Mouse (Mus musculus): ENCODE measurements at regions not wholly inside any gene's neighbourhood (a gene's known extent, or its start where the extent isn't known, plus 50 kb on each side); places are given as distances from the start of the nearest gene placed in this dataset.

- Histone ChIP-seq H3K27me3 (replicated peaks) (no peaks in the 10 kb centered on the region), H3K9me3 (replicated peaks) (0 out of 2 replicates have a peak, but pooled peaks cover 6% of the 10 kb centered on the region), H3K9ac (no peak overlapping the region), H3K4me2 (no peak overlapping the region), H3K4me1 (no peaks in the 10 kb centered on the region), H3K36me3 (no peaks in the 10 kb centered on the region), H3K27ac (no peak overlapping the region), H3K4me3 (no peak overlapping the region)
- no peak for ATAC-seq
- 62% methylated on average over 11 of the region's 11 CpGs for WGBS (ENCODE audit: insufficient replicate concordance)
These were observed 151.9 kb upstream of the Lmo4 start for GRCm38 (mm10) chr3:144356948-144357295.

- Histone ChIP-seq H3K36me3 (no peaks in the 10 kb centered on the region), H3K9ac (no peak overlapping the region), H3K4me2 (no peak overlapping the region), H3K27me3 (replicated peaks) (no peaks in the 10 kb centered on the region), H3K27ac (no peak overlapping the region), H3K4me3 (no peak overlapping the region), H3K9me3 (replicated peaks) (0 out of 2 replicates have a peak, but pooled peaks cover 6% of the 10 kb centered on the region), H3K4me1 (no peaks in the 10 kb centered on the region)
- WGBS (ENCODE audit: insufficient replicate concordance): 40% methylated on average over 17 of the region's 17 CpGs
- peak; percentile 44; the same call in 1 of the 2 replicates for ATAC-seq
These were observed 151.3 kb upstream of the Lmo4 start for GRCm38 (mm10) chr3:144356103-144356947.

- 72% methylated on average over 4 of the region's 4 CpGs for WGBS (ENCODE audit: insufficient replicate concordance)
- Histone ChIP-seq H3K9me3 (replicated peaks) (no peaks in the 10 kb centered on the region), H3K9ac (no peak overlapping the region), H3K27ac (no peak overlapping the region), H3K36me3 (no peaks in the 10 kb centered on the region), H3K4me1 (no peaks in the 10 kb centered on the region), H3K4me2 (no peak overlapping the region), H3K27me3 (replicated peaks) (no peaks in the 10 kb centered on the region), H3K4me3 (no peak overlapping the region)
- no peak for ATAC-seq
These were observed 147.5 kb upstream of the Lmo4 start for GRCm38 (mm10) chr3:144352559-144352958.

GRCm38 (mm10) chr3:144348431-144348830, 143.4 kb upstream of the Lmo4 start:
- H3K36me3 ChIP-seq: no peaks in the 10 kb centered on the region
- 63% methylated on average over 9 of the region's 9 CpGs for WGBS (ENCODE audit: insufficient replicate concordance)
- no peak overlapping the region for H3K4me3 ChIP-seq
- H3K9ac ChIP-seq: no peak overlapping the region
- H3K27me3 ChIP-seq (replicated peaks): no peaks in the 10 kb centered on the region
- H3K9me3 ChIP-seq (replicated peaks): no peaks in the 10 kb centered on the region
- H3K27ac ChIP-seq: no peak overlapping the region
- no peaks in the 10 kb centered on the region for H3K4me1 ChIP-seq
- no peak for ATAC-seq
- no peak overlapping the region for H3K4me2 ChIP-seq

- Histone ChIP-seq H3K4me1 (no peaks in the 10 kb centered on the region), H3K27me3 (replicated peaks) (no peaks in the 10 kb centered on the region), H3K9ac (no peak overlapping the region), H3K36me3 (no peaks in the 10 kb centered on the region), H3K4me2 (no peak overlapping the region), H3K4me3 (no peak overlapping the region), H3K9me3 (replicated peaks) (no peaks in the 10 kb centered on the region), H3K27ac (no peak overlapping the region)
- 67% methylated on average over 3 of the region's 3 CpGs for WGBS (ENCODE audit: insufficient replicate concordance)
- ATAC-seq: no peak
These were observed 130.2 kb upstream of the Lmo4 start for GRCm38 (mm10) chr3:144335237-144335636.

- WGBS (ENCODE audit: insufficient replicate concordance): 66% methylated on average over 5 of the region's 5 CpGs
- H3K9me3 ChIP-seq (replicated peaks): no peaks in the 10 kb centered on the region
- H3K4me3 ChIP-seq: no peak overlapping the region
- H3K27me3 ChIP-seq (replicated peaks): no peaks in the 10 kb centered on the region
- no peaks in the 10 kb centered on the region for H3K4me1 ChIP-seq
- no peak overlapping the region for H3K27ac ChIP-seq
- H3K36me3 ChIP-seq: no peaks in the 10 kb centered on the region
- H3K4me2 ChIP-seq: no peak overlapping the region
- H3K9ac ChIP-seq: no peak overlapping the region
- no peak for ATAC-seq
These were observed 129.2 kb upstream of the Lmo4 start for GRCm38 (mm10) chr3:144334201-144334600.

GRCm38 (mm10) chr3:144332353-144332752, 127.3 kb upstream of the Lmo4 start:
- no peaks in the 10 kb centered on the region for H3K27me3 ChIP-seq (replicated peaks)
- ATAC-seq: no peak
- H3K9ac ChIP-seq: no peak overlapping the region
- no peak overlapping the region for H3K4me2 ChIP-seq
- 30% methylated on average over 5 of the region's 5 CpGs for WGBS (ENCODE audit: insufficient replicate concordance)
- no peaks in the 10 kb centered on the region for H3K36me3 ChIP-seq
- H3K9me3 ChIP-seq (replicated peaks): no peaks in the 10 kb centered on the region
- H3K4me1 ChIP-seq: no peaks in the 10 kb centered on the region
- H3K4me3 ChIP-seq: no peak overlapping the region
- H3K27ac ChIP-seq: no peak overlapping the region

GRCm38 (mm10) chr3:144329117-144329516, 124.1 kb upstream of the Lmo4 start:
- Histone ChIP-seq H3K27ac (no peak overlapping the region), H3K36me3 (no peaks in the 10 kb centered on the region), H3K27me3 (replicated peaks) (no peaks in the 10 kb centered on the region), H3K4me3 (no peak overlapping the region), H3K4me1 (no peaks in the 10 kb centered on the region), H3K4me2 (no peak overlapping the region), H3K9ac (no peak overlapping the region), H3K9me3 (replicated peaks) (no peaks in the 10 kb centered on the region)
- ATAC-seq: no peak
- WGBS (ENCODE audit: insufficient replicate concordance): 72% methylated on average over 7 of the region's 7 CpGs

- H3K27me3 ChIP-seq (replicated peaks): no peaks in the 10 kb centered on the region
- H3K36me3 ChIP-seq: no peaks in the 10 kb centered on the region
- no peak for ATAC-seq
- H3K4me1 ChIP-seq: no peaks in the 10 kb centered on the region
- H3K27ac ChIP-seq: no peak overlapping the region
- H3K4me2 ChIP-seq: no peak overlapping the region
- H3K9ac ChIP-seq: no peak overlapping the region
- WGBS (ENCODE audit: insufficient replicate concordance): 80% methylated on average over 8 of the region's 8 CpGs
- no peaks in the 10 kb centered on the region for H3K9me3 ChIP-seq (replicated peaks)
- H3K4me3 ChIP-seq: no peak overlapping the region
These were observed 122.3 kb upstream of the Lmo4 start for GRCm38 (mm10) chr3:144327235-144327760.

GRCm38 (mm10) chr3:144324974-144325373, 120.0 kb upstream of the Lmo4 start:
- ATAC-seq: no peak
- 59% methylated on average over 2 of the region's 2 CpGs for WGBS (ENCODE audit: insufficient replicate concordance)
- Histone ChIP-seq H3K9me3 (replicated peaks) (no peaks in the 10 kb centered on the region), H3K27me3 (replicated peaks) (no peaks in the 10 kb centered on the region), H3K9ac (no peak overlapping the region), H3K36me3 (no peaks in the 10 kb centered on the region), H3K4me2 (no peak overlapping the region), H3K27ac (no peak overlapping the region), H3K4me1 (no peaks in the 10 kb centered on the region), H3K4me3 (no peak overlapping the region)

GRCm38 (mm10) chr3:144323524-144323923, 118.5 kb upstream of the Lmo4 start:
- H3K36me3 ChIP-seq: no peaks in the 10 kb centered on the region
- no peak for ATAC-seq
- 70% methylated on average over 3 of the region's 3 CpGs for WGBS (ENCODE audit: insufficient replicate concordance)
- H3K27ac ChIP-seq: no peak overlapping the region
- no peak overlapping the region for H3K4me3 ChIP-seq
- no peak overlapping the region for H3K4me2 ChIP-seq
- no peaks in the 10 kb centered on the region for H3K27me3 ChIP-seq (replicated peaks)
- no peaks in the 10 kb centered on the region for H3K9me3 ChIP-seq (replicated peaks)
- no peak overlapping the region for H3K9ac ChIP-seq
- no peaks in the 10 kb centered on the region for H3K4me1 ChIP-seq

- WGBS (ENCODE audit: insufficient replicate concordance): 60% methylated on average over 11 of the region's 11 CpGs
These were observed 114.6 kb upstream of the Lmo4 start for GRCm38 (mm10) chr3:144319468-144320205.

More at GRCm38 (mm10) chr3:144319468-144320205, 114.6 kb upstream of the Lmo4 start:
- no peak overlapping the region for H3K4me3 ChIP-seq
- ATAC-seq: no peak
- no peaks in the 10 kb centered on the region for H3K4me1 ChIP-seq
- no peaks in the 10 kb centered on the region for H3K27me3 ChIP-seq (replicated peaks)
- H3K9me3 ChIP-seq (replicated peaks): no peaks in the 10 kb centered on the region
- no peak overlapping the region for H3K27ac ChIP-seq
- no peak overlapping the region for H3K9ac ChIP-seq
- no peaks in the 10 kb centered on the region for H3K36me3 ChIP-seq
- H3K4me2 ChIP-seq: no peak overlapping the region

Data from liver, embryonic 12.5 days (tissue).